Mouse (Mus musculus) kidney, embryonic 16.5 days (tissue): ENCODE results near the gene Bdh1. TPM values are rescaled to one million over a fixed set of nuclear protein-coding genes. Genes with fewer than 3 reads are reported as not detected.

Experiments
- ATAC-seq: fragments of 200-750 bp; cut with Nextera tagmentation; 2 replicates; pipeline ENCODE4 v1.8.0; 2017; ENCODE audit warnings: moderate TSS enrichment; ENCODE audit not compliant: low FRiP score, low TSS enrichment
- H3K27ac ChIP-seq: fragments of 300-500 bp; sonication (generic); 2 replicates; pipeline ENCODE4 v1.5.1; 2014; ENCODE audit warnings: low read length
- H3K27me3 ChIP-seq: fragments of 300-500 bp; sonication (generic); 2 replicates; pipeline ENCODE4 v1.6.1; 2014; ENCODE audit warnings: low read length, control low read depth, mixed read lengths; ENCODE audit not compliant: insufficient read depth
- H3K36me3 ChIP-seq: fragments of 300-500 bp; sonication (generic); 2 replicates; pipeline ENCODE4 v1.6.1; 2014; ENCODE audit warnings: low read length, control low read depth, mixed read lengths; ENCODE audit not compliant: insufficient read depth
- H3K4me1 ChIP-seq: fragments of 300-500 bp; sonication (generic); 2 replicates; pipeline ENCODE4 v1.6.1; 2014; ENCODE audit warnings: low read length, control low read depth, mixed read lengths; ENCODE audit not compliant: insufficient read depth
- H3K4me2 ChIP-seq: fragments of 300-500 bp; sonication (generic); replicated peaks from 2 replicates; pipeline ENCODE4 v1.6.1; 2014; ENCODE audit warnings: low read depth, low read length
- H3K4me3 ChIP-seq: fragments of 300-500 bp; sonication (generic); 2 replicates; pipeline ENCODE4 v1.5.1; 2014; ENCODE audit warnings: mild to moderate bottlenecking, low read length
- H3K9ac ChIP-seq: fragments of 300-500 bp; sonication (generic); replicated peaks from 2 replicates; pipeline ENCODE4 v1.6.1; 2014; ENCODE audit warnings: low read length
- H3K9me3 ChIP-seq: fragments of 300-500 bp; sonication (generic); 2 replicates; pipeline ENCODE4 v1.6.1; 2016; ENCODE audit warnings: low read length, control low read depth
- WGBS: fragments of 180-500 bp; shearing (Covaris S2); extraction: QIAGEN DNeasy Blood & Tissue Kit; methylation state at CpG from one replicate; pipeline ENCODE4 v1.1.7; 2014; 5-methylcytosine and 5-hydroxymethylcytosine counted together
- polyA plus RNA-seq: library from polyadenylated mRNA; unstranded; fragments of >200 nt; fragmentation: Nextera tagmentation; extraction: Ambion mirVana; gene quantifications from 2 replicates; pipeline ENCODE4 v1.2.1, GENCODE M21; 2015

Bdh1 gene
- polyA plus RNA-seq, 1 experiment from 2014 or later, result 37.1 TPM

- no peak overlapping the region for H3K9ac ChIP-seq
- H3K4me1 ChIP-seq, result peaks cover 4% of the 10 kb centered on the region; the same call in 1 of the 2 replicates
- no peaks in the 10 kb centered on the region for H3K27me3 ChIP-seq
- H3K9me3 ChIP-seq, result peaks cover 4% of the 10 kb centered on the region; the same call in 1 of the 2 replicates
- 89% methylated on average over 1 of the region's 1 CpGs for WGBS
- H3K4me2 ChIP-seq, result no peak overlapping the region
- ATAC-seq, result no peak
- H3K36me3 ChIP-seq, result peaks cover 3% of the 10 kb centered on the region; the same call in 1 of the 2 replicates
- H3K27ac ChIP-seq, result no peak overlapping the region
- H3K4me3 ChIP-seq, result no peak overlapping the region
These were observed 18.0 kb downstream of the Bdh1 start for GRCm38 (mm10) chr16:31440046-31440445.

DNA sequence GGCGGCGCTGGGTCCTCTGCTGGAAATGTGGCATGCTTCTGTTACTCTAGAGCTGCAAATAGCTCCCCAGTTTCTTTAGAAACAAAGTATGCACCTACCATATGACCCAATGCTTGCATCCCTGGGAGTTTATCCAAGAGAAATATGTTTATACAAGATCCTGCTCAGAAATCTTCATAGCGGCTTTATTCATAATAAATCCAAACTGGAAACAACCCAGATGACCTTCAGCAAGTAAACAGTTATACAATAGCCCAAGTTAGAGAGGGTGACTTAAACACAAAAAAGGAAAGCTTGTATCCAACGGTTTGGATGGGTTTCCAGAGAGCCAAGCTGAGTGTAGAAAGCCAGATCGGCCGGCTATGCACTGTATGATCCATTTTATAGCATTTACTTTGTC lies 22.4 kb downstream of the Bdh1 start:
- Histone ChIP-seq H3K36me3 (peaks cover 3% of the 10 kb centered on the region; the same call in 1 of the 2 replicates), H3K9ac (no peak overlapping the region), H3K27me3 (no peaks in the 10 kb centered on the region), H3K4me1 (no peaks in the 10 kb centered on the region), H3K27ac (no peak overlapping the region), H3K4me3 (no peak overlapping the region), H3K9me3 (peaks cover 4% of the 10 kb centered on the region; the same call in 1 of the 2 replicates), H3K4me2 (no peak overlapping the region)
- ATAC-seq, result no peak
- WGBS, result 84% methylated on average over 6 of the region's 6 CpGs

- Histone ChIP-seq H3K4me1 (no peaks in the 10 kb centered on the region), H3K27ac (no peak overlapping the region), H3K4me2 (no peak overlapping the region), H3K27me3 (no peaks in the 10 kb centered on the region), H3K36me3 (no peaks in the 10 kb centered on the region), H3K9ac (no peak overlapping the region), H3K4me3 (no peak overlapping the region), H3K9me3 (no peaks in the 10 kb centered on the region)
- WGBS, result 71% methylated on average over 15 of the region's 15 CpGs
- ATAC-seq, result no peak
These were observed 24.2 kb downstream of the Bdh1 start for GRCm38 (mm10) chr16:31446067-31446853.

DNA sequence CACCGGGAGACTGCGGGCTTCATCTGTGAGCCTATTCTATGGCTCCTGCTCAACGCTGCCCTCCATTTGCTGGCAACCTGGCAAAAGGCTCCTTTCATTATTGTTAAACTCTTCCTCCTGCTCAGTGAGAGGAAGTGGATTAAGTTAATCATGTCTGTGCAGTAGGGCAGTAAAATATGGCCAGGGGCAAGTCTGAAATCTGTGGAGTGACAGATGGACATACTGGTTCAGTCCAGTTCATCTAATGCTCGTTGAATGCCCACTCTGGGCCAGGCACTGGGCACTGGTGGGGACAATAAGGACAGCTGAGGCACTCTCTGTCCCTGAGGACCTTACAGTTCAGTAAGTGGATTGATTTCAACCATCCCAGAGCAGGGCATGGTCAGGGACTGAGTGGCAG lies 27.9 kb downstream of the Bdh1 start:
- no peak overlapping the region for H3K9ac ChIP-seq
- H3K27ac ChIP-seq, result no peak overlapping the region
- no peak for ATAC-seq
- 83% methylated on average over 4 of the region's 4 CpGs for WGBS
- H3K4me1 ChIP-seq, result peaks cover 15% of the 10 kb centered on the region
- H3K36me3 ChIP-seq, result no peaks in the 10 kb centered on the region
- no peaks in the 10 kb centered on the region for H3K9me3 ChIP-seq
- H3K27me3 ChIP-seq, result no peaks in the 10 kb centered on the region
- no peak overlapping the region for H3K4me2 ChIP-seq
- H3K4me3 ChIP-seq, result no peak overlapping the region

DNA sequence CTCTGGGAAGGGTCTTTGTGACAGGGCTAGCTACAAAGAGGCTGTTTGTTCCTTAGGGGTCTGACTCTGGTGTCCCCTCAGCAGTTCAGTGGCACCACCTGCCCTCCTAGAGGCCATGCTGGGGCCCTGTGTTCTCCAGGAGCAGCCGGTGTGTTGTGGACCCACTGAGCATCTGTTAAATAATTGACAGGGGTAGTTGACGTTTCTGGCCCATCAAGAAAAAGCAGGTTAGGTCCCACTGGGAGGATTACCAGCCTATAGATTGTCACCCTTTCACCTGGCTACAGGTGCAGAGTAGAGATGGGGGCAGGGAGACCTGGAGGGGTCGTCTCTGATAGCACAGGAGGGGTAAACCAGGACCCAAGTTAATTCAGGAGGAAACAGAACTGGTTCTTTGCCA lies 29.2 kb downstream of the Bdh1 start:
- H3K27ac ChIP-seq, result peak overlapping the region; percentile 45; the same call in 1 of the 2 replicates
- H3K4me2 ChIP-seq, result no peak overlapping the region
- no peaks in the 10 kb centered on the region for H3K36me3 ChIP-seq
- peak; percentile 28 for ATAC-seq
- 54% methylated on average over 3 of the region's 3 CpGs for WGBS
- peaks cover 15% of the 10 kb centered on the region for H3K4me1 ChIP-seq
- H3K27me3 ChIP-seq, result no peaks in the 10 kb centered on the region
- H3K4me3 ChIP-seq, result no peak overlapping the region
- H3K9me3 ChIP-seq, result no peaks in the 10 kb centered on the region
- no peak overlapping the region for H3K9ac ChIP-seq

- Histone ChIP-seq H3K27me3 (no peaks in the 10 kb centered on the region), H3K9me3 (no peaks in the 10 kb centered on the region), H3K36me3 (no peaks in the 10 kb centered on the region), H3K9ac (no peak overlapping the region), H3K4me3 (no peak overlapping the region), H3K4me2 (0 out of 2 replicates have a peak overlapping the region, but pooled peaks have one; percentile 16), H3K4me1 (peaks cover 15% of the 10 kb centered on the region), H3K27ac (no peak overlapping the region)
- WGBS, result 55% methylated on average over 5 of the region's 7 CpGs
- ATAC-seq, result no peak
These were observed 30.4 kb downstream of the Bdh1 start for GRCm38 (mm10) chr16:31452467-31452866.

DNA sequence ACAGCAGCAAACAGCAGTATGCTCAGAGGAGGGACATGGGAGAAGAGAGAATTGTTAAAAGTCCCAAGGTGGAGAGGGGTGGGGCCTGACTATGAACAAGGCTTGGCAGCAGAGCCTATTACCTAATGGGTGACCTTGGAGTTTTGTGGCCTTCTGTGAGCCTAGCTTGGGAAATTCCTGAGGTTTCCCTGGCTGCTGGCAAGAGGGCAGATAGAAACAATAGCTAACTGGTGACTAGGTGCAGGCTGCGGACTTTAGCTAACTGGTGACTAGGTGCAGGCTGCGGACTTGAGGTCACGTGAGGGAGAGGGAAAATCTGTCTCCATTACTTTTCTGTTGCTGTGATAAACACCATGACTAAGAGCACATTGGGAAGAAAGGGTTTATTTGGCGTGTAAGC lies 31.9 kb downstream of the Bdh1 start:
- peaks cover 21% of the 10 kb centered on the region for H3K4me1 ChIP-seq
- WGBS, result 91% methylated on average over 4 of the region's 4 CpGs
- H3K4me2 ChIP-seq, result no peak overlapping the region
- no peaks in the 10 kb centered on the region for H3K27me3 ChIP-seq
- H3K9ac ChIP-seq, result no peak overlapping the region
- no peaks in the 10 kb centered on the region for H3K36me3 ChIP-seq
- no peak overlapping the region for H3K4me3 ChIP-seq
- ATAC-seq, result no peak
- H3K9me3 ChIP-seq, result no peaks in the 10 kb centered on the region
- H3K27ac ChIP-seq, result no peak overlapping the region

DNA sequence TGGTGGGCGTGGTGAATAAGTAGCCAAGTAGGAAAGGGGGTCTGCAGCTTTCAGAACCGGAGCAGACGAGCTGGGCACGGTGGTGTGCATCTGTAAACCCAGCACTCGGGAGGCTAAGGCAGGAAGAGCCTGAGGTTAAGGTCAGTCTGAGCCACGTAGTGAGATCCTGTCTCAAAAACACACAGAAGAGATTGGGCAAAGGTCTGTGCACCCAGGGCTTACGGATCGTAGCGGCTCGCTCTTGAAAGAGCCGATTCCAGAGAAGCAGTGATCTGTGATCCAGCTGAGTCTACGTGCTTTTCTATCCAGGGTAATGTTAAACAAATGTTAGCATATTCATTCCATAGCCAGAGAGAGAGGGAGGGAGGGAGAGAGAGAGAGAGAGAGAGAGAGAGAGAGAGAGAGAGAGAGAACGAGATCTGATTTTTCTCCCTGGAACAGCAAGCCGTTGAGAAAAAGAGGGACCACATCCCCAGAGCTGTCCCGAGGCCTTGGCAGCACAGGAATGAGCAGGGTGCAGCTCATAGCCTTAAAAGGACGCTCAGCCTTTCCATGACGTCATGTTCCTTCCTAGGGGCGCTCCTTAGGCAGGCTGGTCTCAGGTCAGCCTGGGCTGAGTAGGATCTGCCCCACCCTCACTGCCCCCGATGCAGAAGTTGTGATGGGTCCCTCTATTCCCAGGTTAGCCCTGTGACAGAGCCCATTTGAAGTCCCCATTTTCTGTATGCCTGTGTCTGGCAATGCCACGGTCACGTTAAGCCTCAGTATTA lies 33.4 kb downstream of the Bdh1 start:
- WGBS, result 63% methylated on average over 21 of the region's 21 CpGs
- no peak overlapping the region for H3K4me2 ChIP-seq
- no peak for ATAC-seq
- H3K36me3 ChIP-seq, result no peaks in the 10 kb centered on the region
- no peak overlapping the region for H3K27ac ChIP-seq
- H3K27me3 ChIP-seq, result no peaks in the 10 kb centered on the region
- peaks cover 27% of the 10 kb centered on the region for H3K4me1 ChIP-seq
- H3K9ac ChIP-seq, result no peak overlapping the region
- no peak overlapping the region for H3K4me3 ChIP-seq
- no peaks in the 10 kb centered on the region for H3K9me3 ChIP-seq

DNA sequence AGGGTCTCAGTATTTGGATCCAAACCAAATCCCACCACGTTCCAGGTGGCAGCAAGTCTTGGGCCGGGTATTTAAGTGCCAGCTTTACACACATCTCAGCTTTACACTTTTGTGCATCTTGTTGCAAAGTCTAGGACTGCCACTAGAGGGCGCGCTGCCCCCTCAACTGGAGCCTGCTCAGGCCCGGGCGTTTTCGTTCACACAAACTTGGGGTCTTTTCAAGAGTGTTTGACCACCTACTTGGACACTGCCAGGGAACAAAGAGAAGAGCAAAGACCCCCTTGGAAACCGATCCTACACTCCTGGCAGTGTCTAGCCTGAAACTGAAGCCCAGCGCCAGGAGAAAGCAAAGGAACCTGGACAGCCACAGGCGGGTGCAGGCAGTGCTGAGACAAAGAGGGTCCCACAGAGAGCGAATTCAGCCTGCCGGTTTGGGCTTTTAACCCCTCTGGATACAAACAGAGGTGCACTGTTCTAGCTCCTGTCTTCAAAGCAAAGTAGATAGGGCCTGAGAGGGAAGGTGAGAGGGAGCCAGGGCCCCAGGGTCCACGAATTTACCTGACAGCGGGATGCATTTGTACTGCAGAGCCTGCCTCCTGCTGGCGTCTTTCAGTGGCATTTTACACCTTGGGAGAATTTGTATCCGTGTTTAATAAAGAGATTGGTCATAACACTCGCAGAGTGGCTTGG lies 36.3 kb downstream of the Bdh1 start:
- WGBS, result 1% methylated on average over 17 of the region's 17 CpGs
- Histone ChIP-seq H3K36me3 (no peaks in the 10 kb centered on the region), H3K4me1 (peaks cover 12% of the 10 kb centered on the region), H3K27ac (peak overlapping the region; percentile 3; the same call in 1 of the 2 replicates), H3K9me3 (no peaks in the 10 kb centered on the region), H3K4me3 (peak overlapping the region; percentile 46), H3K27me3 (no peaks in the 10 kb centered on the region), H3K4me2 (peak overlapping the region; percentile 57), H3K9ac (peak overlapping the region; percentile 74)
- ATAC-seq, result peak; percentile 46; the same call in 1 of the 2 replicates
